Comparison of ENCODE assay signal across 8 mouse cellular contexts in the genomic region with DNA sequence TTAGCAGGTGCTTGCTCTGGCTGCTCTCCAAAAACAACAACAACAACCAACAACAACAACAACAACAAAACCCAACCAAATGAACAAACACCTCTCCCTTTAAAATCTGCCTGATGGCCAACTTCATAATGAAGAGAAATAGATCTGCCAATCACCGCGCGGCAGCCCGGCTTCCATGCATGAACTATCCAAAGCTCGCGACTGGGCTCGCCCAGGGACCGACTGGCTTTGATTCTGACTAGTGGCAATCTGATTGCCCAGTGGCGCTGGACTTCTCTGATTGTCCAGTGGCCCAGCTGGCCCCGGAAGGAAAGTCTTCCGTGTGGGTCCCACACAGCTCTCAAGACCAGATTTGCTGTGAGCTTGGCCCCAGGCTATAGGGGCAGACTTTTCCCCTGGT. TPM values are rescaled to one million over a fixed set of nuclear protein-coding genes. Genes with fewer than 3 reads are reported as not detected.
DNase-seq lines count a peak whose midpoint lies in the region; ATAC-seq and TF ChIP-seq lines count a peak whose summit lies in the region.

No protein-coding gene starts in this region.

- H3K4me2 ChIP-seq in hindbrain, embryonic 12.5 days (replicated peaks) = peak overlapping the region; percentile 95
- peak overlapping the region; percentile 96 for H3K4me2 ChIP-seq in limb, embryonic 15.5 days
- peak overlapping the region; percentile 98 for H3K4me2 ChIP-seq in midbrain, embryonic 16.5 days (ENCODE audit: low read length)

- peaks cover 12% of the 10 kb centered on the region for H3K4me1 ChIP-seq in testis, adult 2 months (ENCODE audit: control insufficient read depth, insufficient read depth, low read length)
- H3K4me1 ChIP-seq in embryonic fibroblast, embryonic 13.5 days (ENCODE audit: control insufficient read depth, insufficient read depth, low read length) = no peaks in the 10 kb centered on the region
- H3K4me1 ChIP-seq in hindbrain, embryonic 12.5 days = peaks cover 12% of the 10 kb centered on the region
- peaks cover 14% of the 10 kb centered on the region for H3K4me1 ChIP-seq in limb, embryonic 15.5 days
- H3K4me1 ChIP-seq in midbrain, embryonic 16.5 days (ENCODE audit: control insufficient read depth, insufficient read depth, low read length) = peaks cover 9% of the 10 kb centered on the region

- no peak for TF ChIP-seq POLR2A in testis, adult 2 months (IDR thresholded peaks at IDR 0.05; ENCODE audit: control insufficient read depth, low read depth, low read length)
- no peak for TF ChIP-seq POLR2A in embryonic fibroblast, embryonic 13.5 days (IDR thresholded peaks at IDR 0.05; ENCODE audit: low read depth, low read length)

- DNase-seq in testis, postnatal 10 days (ENCODE audit: low spot score) = no peak
- DNase-seq in ovary, adult 18-20 months (ENCODE audit: low spot score) = no peak
- DNase-seq in thymus, postnatal 25 days = no peak

- H3K36me3 ChIP-seq in testis, adult 2 months (ENCODE audit: control insufficient read depth, insufficient read depth, low read length) = no peaks in the 10 kb centered on the region
- no peaks in the 10 kb centered on the region for H3K36me3 ChIP-seq in hindbrain, embryonic 12.5 days
- no peaks in the 10 kb centered on the region for H3K36me3 ChIP-seq in limb, embryonic 15.5 days
- no peaks in the 10 kb centered on the region for H3K36me3 ChIP-seq in midbrain, embryonic 16.5 days (ENCODE audit: control insufficient read depth, insufficient read depth, low read length)

- WGBS in hindbrain, embryonic 12.5 days = 4% methylated on average over 11 of the region's 11 CpGs
- WGBS in limb, embryonic 15.5 days = 4% methylated on average over 11 of the region's 11 CpGs
- 2% methylated on average over 11 of the region's 11 CpGs for WGBS in midbrain, embryonic 16.5 days

- H3K9me3 ChIP-seq in hindbrain, embryonic 12.5 days (replicated peaks) = no peaks in the 10 kb centered on the region
- no peaks in the 10 kb centered on the region for H3K9me3 ChIP-seq in limb, embryonic 15.5 days
- no peaks in the 10 kb centered on the region for H3K9me3 ChIP-seq in midbrain, embryonic 16.5 days (replicated peaks; ENCODE audit: control insufficient read depth, low read length, poor library complexity, severe bottlenecking)

- ATAC-seq in hindbrain, embryonic 12.5 days (ENCODE audit: low FRiP score) = peak; percentile 58
- ATAC-seq in limb, embryonic 15.5 days (ENCODE audit: insufficient number of reproducible peaks, low FRiP score, low TSS enrichment, low read depth) = no peak
- no peak for ATAC-seq in midbrain, embryonic 16.5 days

- peak overlapping the region; percentile 21 for H3K4me3 ChIP-seq in testis, adult 2 months (ENCODE audit: control insufficient read depth, low read depth, low read length)
- H3K4me3 ChIP-seq in embryonic fibroblast, embryonic 13.5 days (ENCODE audit: insufficient read depth, low read length) = peak overlapping the region; percentile 5
- peak overlapping the region; percentile 50 for H3K4me3 ChIP-seq in hindbrain, embryonic 12.5 days
- H3K4me3 ChIP-seq in limb, embryonic 15.5 days = peak overlapping the region; percentile 48
- H3K4me3 ChIP-seq in midbrain, embryonic 16.5 days (ENCODE audit: low read depth, low read length) = peak overlapping the region; percentile 48

- no peaks in the 10 kb centered on the region; the same call in 1 of the 2 replicates for H3K27me3 ChIP-seq in testis, adult 2 months (ENCODE audit: control insufficient read depth, insufficient read depth, low read length)
- H3K27me3 ChIP-seq in hindbrain, embryonic 12.5 days = peaks cover 55% of the 10 kb centered on the region
- H3K27me3 ChIP-seq in limb, embryonic 15.5 days = peaks cover 60% of the 10 kb centered on the region
- peaks cover 22% of the 10 kb centered on the region for H3K27me3 ChIP-seq in midbrain, embryonic 16.5 days (ENCODE audit: control insufficient read depth, insufficient read depth, low read depth, low read length)

- peak overlapping the region; percentile 58 for H3K9ac ChIP-seq in hindbrain, embryonic 12.5 days
- 0 out of 2 replicates have a peak overlapping the region, but pooled peaks have one; percentile 23 for H3K9ac ChIP-seq in limb, embryonic 15.5 days
- H3K9ac ChIP-seq in midbrain, embryonic 16.5 days (ENCODE audit: low read depth, low read length) = peak overlapping the region; percentile 60

- no peak for TF ChIP-seq CTCF in testis, adult 2 months (IDR thresholded peaks at IDR 0.05; ENCODE audit: control insufficient read depth, insufficient read depth, insufficient replicate concordance, low read depth, low read length)
- TF ChIP-seq CTCF in embryonic fibroblast, embryonic 13.5 days (IDR thresholded peaks at IDR 0.05; ENCODE audit: borderline replicate concordance, insufficient read depth, low read length) = no peak

- H3K27ac ChIP-seq in testis, adult 2 months (ENCODE audit: control insufficient read depth, insufficient read depth, low read depth, low read length) = peak overlapping the region; percentile 16; the same call in 1 of the 2 replicates
- H3K27ac ChIP-seq in embryonic fibroblast, embryonic 13.5 days (ENCODE audit: insufficient read depth, low read length) = no peak overlapping the region
- H3K27ac ChIP-seq in hindbrain, embryonic 12.5 days = no peak overlapping the region
- no peak overlapping the region for H3K27ac ChIP-seq in limb, embryonic 15.5 days
- H3K27ac ChIP-seq in midbrain, embryonic 16.5 days (ENCODE audit: low read length) = no peak overlapping the region

RNA-seq across cellular contexts. Expression of a gene that starts 0.3 kb away (rescaled TPM):
- polyA plus RNA-seq in testis, adult 2 months (2012; rRNA removed) = 2.9 and 3.4 TPM in 2 replicates
- polyA plus RNA-seq in embryonic fibroblast, embryonic 13.5 days (2011; ENCODE audit: insufficient read length, low read depth, missing spikeins) = 0.39 TPM in 1 of 2 replicates, not detected in the other
- 3.7 and 4.6 TPM in 2 replicates for polyA plus RNA-seq in hindbrain, embryonic 12.5 days (2016; fragmentation: Nextera tagmentation; extraction: Ambion mirVana)
- 5.9 and 8.8 TPM in 2 replicates for polyA plus RNA-seq in limb, embryonic 15.5 days (2015; fragmentation: Nextera tagmentation; extraction: Ambion mirVana)
- polyA plus RNA-seq in midbrain, embryonic 16.5 days (2015; fragmentation: Nextera tagmentation; extraction: Ambion mirVana) = 3.9 TPM in 2 replicates
